Mouse (Mus musculus): Measurements from ENCODE around the gene Ky.

Ky gene

GRCm38 (mm10) chr9:102553781-102554180 lies 48.2 kb downstream of the Ky start:
- no peak for DNase-seq

DNA sequence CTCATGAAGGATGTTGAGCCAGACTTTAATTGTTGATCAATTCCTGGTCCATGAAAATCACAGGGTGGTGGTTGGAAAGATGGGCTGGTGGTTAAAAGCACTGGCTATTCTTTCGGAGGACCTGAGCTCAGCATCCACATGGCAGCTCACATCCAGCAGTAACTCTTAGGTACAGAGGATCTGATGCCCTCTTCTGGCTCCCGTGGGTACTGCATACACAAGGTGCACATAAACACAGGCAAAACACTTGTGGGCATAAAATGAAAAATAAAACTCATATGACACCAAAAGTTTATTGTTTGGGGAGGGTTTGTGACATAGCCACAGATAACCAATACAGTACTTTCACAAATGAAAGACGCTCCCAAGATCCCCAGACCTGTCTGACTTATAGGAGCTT lies 52.9 kb downstream of the Ky start:
- DNase-seq: no peak

DNA sequence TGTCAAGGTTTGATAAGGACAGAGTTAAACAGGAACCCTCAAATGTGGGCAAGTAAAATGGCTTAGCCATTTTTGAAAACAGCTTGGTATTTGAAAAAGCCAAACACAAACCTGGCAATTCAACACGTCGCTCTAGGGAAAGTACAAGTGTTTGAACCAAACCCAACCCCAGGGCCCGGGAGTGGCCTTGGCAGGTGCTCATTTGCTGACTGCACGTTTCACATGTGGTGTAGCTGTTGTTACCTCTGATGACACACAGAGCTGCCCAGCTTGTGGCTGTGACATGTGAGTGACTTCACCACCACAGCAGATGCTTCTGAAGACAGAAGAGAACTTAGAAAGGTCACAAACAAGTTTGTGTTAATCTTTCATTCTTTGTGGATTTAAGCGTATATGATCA lies 67.3 kb downstream of the Ky start:
- DNase-seq: no peak

DNA sequence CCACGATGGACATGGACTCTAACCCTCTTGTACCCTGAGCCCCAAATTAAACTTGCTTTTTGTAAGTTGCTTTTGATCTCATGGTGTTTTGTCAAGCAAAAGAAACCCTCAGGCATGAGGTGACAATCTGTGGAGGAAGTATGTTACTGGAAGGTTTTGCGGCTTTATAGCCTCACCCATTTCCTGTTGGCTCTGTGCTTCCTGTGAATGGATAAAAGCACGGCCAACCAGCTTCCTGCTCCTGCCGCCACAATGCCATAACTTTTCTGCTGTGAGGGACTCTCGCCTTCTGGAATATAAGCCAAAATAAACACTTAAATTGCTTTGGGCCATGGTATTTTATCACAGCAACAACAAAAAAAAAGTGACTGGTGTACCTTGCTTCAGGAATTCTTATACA lies 71.9 kb downstream of the Ky start:
- no peak for DNase-seq

- DNase-seq: no peak
These were observed 76.4 kb downstream of the Ky start for GRCm38 (mm10) chr9:102581921-102582469.

DNA sequence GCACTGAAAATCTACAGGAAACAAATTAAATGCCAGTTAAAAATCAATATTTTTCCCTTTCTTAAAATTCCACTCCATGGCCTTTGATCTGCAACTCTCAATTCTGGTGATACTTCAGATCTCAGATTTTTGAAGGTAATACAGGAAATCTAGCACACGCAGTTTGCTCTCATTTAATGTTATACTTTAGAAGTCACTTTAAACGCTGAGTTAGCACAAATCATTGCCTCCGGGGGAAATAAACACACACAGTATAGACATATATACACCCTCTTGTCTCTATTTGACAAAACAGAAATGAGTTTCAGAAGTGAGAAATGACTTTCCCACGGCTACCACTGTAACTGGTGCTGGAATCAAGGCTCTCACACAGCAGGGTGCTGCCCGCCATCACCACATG lies 81.8 kb downstream of the Ky start:
- no peak for DNase-seq

GRCm38 (mm10) chr9:102594667-102595393 lies 89.3 kb downstream of the Ky start:
- no peak for DNase-seq
